Mouse (Mus musculus): ENCODE measurements around the gene Nectin4. TPM values are rescaled to one million over a fixed set of nuclear protein-coding genes. Genes with fewer than 3 reads are reported as not detected.

Nectin4 gene
- 2.2 and 4.1 TPM in 2 replicates for polyA plus RNA-seq (2012; rRNA removed)

GRCm38 (mm10) chr1:171369845-171370556, at the start of gene Nectin4:
TSS of gene Nectin4 (plus strand) at chr1:171370099.

GRCm38 (mm10) chr1:171328839-171329432, 41.0 kb upstream of the Nectin4 start, which contains the start of gene Dedd:
TSS of gene Dedd (plus strand) at chr1:171329145.

GRCm38 (mm10) chr1:171345225-171346094, 24.4 kb upstream of the Nectin4 start, which contains the start of the genes Nit1 and Pfdn2:
TSS of gene Nit1 (minus strand) at chr1:171345646.
TSS of gene Pfdn2 (plus strand) at chr1:171345670.

GRCm38 (mm10) chr1:171360656-171361055, 9.2 kb upstream of the Nectin4 start, which contains the start of gene Klhdc9:
TSS of gene Klhdc9 (minus strand) at chr1:171360798.

GRCm38 (mm10) chr1:171388376-171389102, 18.6 kb downstream of the Nectin4 start, which contains the start of gene Arhgap30:
TSS of gene Arhgap30 (plus strand) at chr1:171388954.

GRCm38 (mm10) chr1:171410947-171411484, 41.1 kb downstream of the Nectin4 start, which contains the start of gene Usf1:
TSS of gene Usf1 (plus strand) at chr1:171411313.

GRCm38 (mm10) chr1:171418660-171419059, 48.8 kb downstream of the Nectin4 start, which contains the start of gene Tstd1:
TSS of gene Tstd1 (plus strand) at chr1:171418872.

GRCm38 (mm10) chr1:171437264-171438013, 67.5 kb downstream of the Nectin4 start, which contains the start of gene F11r:
TSS of gene F11r (plus strand) at chr1:171437535.

Other genes starting within 250 kb of the Nectin4 start
- 233 and 246 TPM in 2 replicates for gene Sdhc, start 219.5 kb upstream of the Nectin4 start, polyA plus RNA-seq (2012; rRNA removed)
- gene Mpz, start 219.4 kb upstream of the Nectin4 start, polyA plus RNA-seq (2012; rRNA removed), result 0.70 and 10.6 TPM in 2 replicates
- gene Pcp4l1, start 173.8 kb upstream of the Nectin4 start, polyA plus RNA-seq (2012; rRNA removed), result 15.7 and 19.8 TPM in 2 replicates
- gene Nr1i3, start 156.1 kb upstream of the Nectin4 start, polyA plus RNA-seq (2012; rRNA removed), result 0.03 and 0.06 TPM in 2 replicates
- gene Tomm40l, start 147.6 kb upstream of the Nectin4 start, polyA plus RNA-seq (2012; rRNA removed), result 47.7 and 50.1 TPM in 2 replicates
- 2.4 and 3.0 TPM in 2 replicates for gene Apoa2, start 145.0 kb upstream of the Nectin4 start, polyA plus RNA-seq (2012; rRNA removed)
- 13.6 and 15.5 TPM in 2 replicates for gene Fcer1g, start 135.7 kb upstream of the Nectin4 start, polyA plus RNA-seq (2012; rRNA removed)
- 4.1 and 4.2 TPM in 2 replicates for gene Adamts4, start 119.7 kb upstream of the Nectin4 start, polyA plus RNA-seq (2012; rRNA removed)
- 131 and 134 TPM in 2 replicates for gene Ndufs2, start 118.7 kb upstream of the Nectin4 start, polyA plus RNA-seq (2012; rRNA removed)
- 90.9 and 94.0 TPM in 2 replicates for gene B4galt3, start 99.8 kb upstream of the Nectin4 start, polyA plus RNA-seq (2012; rRNA removed)
- gene Ppox, start 88.9 kb upstream of the Nectin4 start, polyA plus RNA-seq (2012; rRNA removed), result 66.2 and 67.0 TPM in 2 replicates
- gene Usp21, start 82.1 kb upstream of the Nectin4 start, polyA plus RNA-seq (2012; rRNA removed), result 93.2 and 96.4 TPM in 2 replicates
- 67.6 and 71.7 TPM in 2 replicates for gene Ufc1, start 75.1 kb upstream of the Nectin4 start, polyA plus RNA-seq (2012; rRNA removed)
- gene Dedd, start 41.0 kb upstream of the Nectin4 start, polyA plus RNA-seq (2012; rRNA removed), result 57.8 and 58.7 TPM in 2 replicates
- gene Nit1, start 24.5 kb upstream of the Nectin4 start, polyA plus RNA-seq (2012; rRNA removed), result 64.1 and 65.4 TPM in 2 replicates
- gene Pfdn2, start 24.4 kb upstream of the Nectin4 start, polyA plus RNA-seq (2012; rRNA removed), result 80.6 and 91.3 TPM in 2 replicates
- gene Klhdc9, start 9.3 kb upstream of the Nectin4 start, polyA plus RNA-seq (2012; rRNA removed), result 3.4 and 3.6 TPM in 2 replicates
- gene Arhgap30, start 18.9 kb downstream of the Nectin4 start, polyA plus RNA-seq (2012; rRNA removed), result 0.44 and 0.48 TPM in 2 replicates
- 186 and 199 TPM in 2 replicates for gene Usf1, start 41.2 kb downstream of the Nectin4 start, polyA plus RNA-seq (2012; rRNA removed)
- 3.8 and 4.4 TPM in 2 replicates for gene Tstd1, start 48.8 kb downstream of the Nectin4 start, polyA plus RNA-seq (2012; rRNA removed)
- gene F11r, start 67.4 kb downstream of the Nectin4 start, polyA plus RNA-seq (2012; rRNA removed), result 4.3 and 5.2 TPM in 2 replicates
- 18.7 and 19.8 TPM in 2 replicates for gene Alyref2, start 133.4 kb downstream of the Nectin4 start, polyA plus RNA-seq (2012; rRNA removed)
- gene Itln1, start 165.2 kb downstream of the Nectin4 start, polyA plus RNA-seq (2012; rRNA removed), result 0.04 TPM in 1 of 2 replicates, not detected in the other
- gene Cd244a, start 189.1 kb downstream of the Nectin4 start, polyA plus RNA-seq (2012; rRNA removed), result not detected in 2 replicates
- 0.16 and 0.24 TPM in 2 replicates for gene Ly9, start 237.3 kb downstream of the Nectin4 start, polyA plus RNA-seq (2012; rRNA removed)

Data from central nervous system, embryonic 18 days (tissue).